Mouse (Mus musculus) c-Kit-positive CD71-negative TER-119-negative erythroid progenitor cells, embryonic 14.5 days (primary cell): ENCODE data around the gene Trim63.
"Not testable (repeated sequence)": the region's sequence is repeated elsewhere in the genome, so short reads cannot be mapped to it uniquely, and the experiment has no call there.

Source experiments
- DNase-seq: peaks from one replicate; pipeline ENCODE4 v3.0.0-alpha.2; 2013; ENCODE audit warnings: low read depth

The Trim63 gene

DNA sequence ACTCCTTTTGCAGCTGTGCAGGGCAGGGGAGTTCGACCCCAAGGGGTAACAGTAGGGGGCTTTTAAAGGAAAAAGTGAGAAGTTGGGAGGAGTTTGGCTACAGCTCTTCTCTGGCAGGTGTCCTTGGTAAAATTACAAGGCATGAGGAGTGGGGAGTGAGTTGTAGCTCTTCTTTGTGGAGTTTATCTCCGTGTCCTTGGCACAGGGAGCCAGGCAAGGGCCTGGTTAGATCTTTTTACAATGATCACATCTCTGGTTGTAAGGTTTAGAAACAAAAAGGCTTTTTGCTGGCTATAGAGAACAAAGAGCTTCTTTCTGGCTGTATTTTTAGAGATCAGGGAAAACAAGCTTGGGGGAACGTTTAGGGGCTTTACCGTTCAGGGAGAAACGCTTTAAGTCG is 26.3 kb downstream of the Trim63 start:
- not testable (repeated sequence) for DNase-seq

- DNase-seq = no peak
Measured at GRCm38 (mm10) chr4:134342213-134342779, 27.4 kb downstream of the Trim63 start.

DNA sequence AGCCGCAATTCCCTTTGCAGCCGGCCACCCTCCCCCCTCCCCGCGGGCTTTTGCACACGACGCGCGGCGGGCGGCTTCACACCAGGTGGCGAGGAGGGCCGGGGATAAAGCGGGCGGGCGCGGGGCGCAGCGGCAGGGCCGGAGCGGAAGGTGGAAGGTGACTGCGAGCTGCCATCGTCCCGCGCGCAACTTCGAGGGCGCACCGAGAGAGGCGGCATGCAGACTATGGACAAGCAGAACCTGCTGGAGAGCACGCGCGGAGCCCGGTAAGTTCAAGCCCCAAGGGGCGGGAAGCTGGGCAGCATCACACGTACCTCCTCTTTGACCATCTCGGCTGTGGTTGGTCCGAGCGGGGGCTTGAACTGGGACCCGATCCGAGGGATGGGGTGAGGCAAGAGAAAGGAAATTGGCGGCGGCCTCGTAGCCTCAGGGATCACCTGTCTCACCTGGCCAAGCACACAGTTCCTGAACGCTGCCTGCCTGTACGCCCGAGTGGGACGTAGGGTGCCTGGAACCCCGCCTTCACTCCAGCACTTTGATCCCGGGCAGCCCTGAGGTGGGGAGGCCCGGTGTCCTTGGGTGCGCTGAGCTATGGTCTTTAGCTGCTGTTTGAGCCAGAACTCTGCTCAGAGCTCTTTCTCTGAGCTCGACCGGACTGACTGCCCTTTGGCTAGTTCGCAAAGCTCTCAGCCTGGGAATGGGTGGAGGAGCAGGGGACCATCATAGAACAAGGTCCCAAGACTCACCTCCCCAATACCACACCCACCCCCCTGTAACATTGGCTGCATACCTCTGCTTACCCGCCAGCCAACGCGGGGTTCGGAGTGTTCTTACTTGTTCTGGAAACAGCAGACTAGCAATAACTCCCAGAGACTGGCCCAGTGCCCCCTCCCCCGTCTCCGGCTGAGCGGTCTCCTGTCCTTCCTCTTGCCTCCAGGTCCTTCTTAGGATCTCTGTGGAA is 28.4 kb downstream of the Trim63 start, which contains the start of gene Slc30a2:
Gene Slc30a2, plus strand, starts transcription at position 111 of the 961 bp plus-strand sequence.
- DNase-seq = no peak

DNA sequence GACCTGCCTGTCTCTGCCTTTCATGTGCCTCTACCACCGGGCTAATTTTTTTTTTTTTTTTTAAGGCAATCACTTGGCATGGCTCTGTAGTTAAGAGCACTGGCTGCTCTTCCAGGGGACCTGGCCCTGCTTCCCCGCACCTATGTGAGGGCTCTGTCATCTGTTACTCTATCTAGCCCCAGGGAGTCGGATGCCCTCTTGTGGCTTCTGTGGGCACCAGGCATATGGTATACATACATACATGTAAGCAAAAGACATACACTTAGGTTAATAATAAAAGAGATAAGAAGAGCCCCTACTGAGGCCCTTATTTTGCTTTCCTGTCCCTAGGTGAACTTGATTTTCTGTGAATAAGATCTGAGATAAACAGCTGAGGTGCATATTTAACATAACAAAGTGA is 29.7 kb downstream of the Trim63 start:
- no peak for DNase-seq

DNA sequence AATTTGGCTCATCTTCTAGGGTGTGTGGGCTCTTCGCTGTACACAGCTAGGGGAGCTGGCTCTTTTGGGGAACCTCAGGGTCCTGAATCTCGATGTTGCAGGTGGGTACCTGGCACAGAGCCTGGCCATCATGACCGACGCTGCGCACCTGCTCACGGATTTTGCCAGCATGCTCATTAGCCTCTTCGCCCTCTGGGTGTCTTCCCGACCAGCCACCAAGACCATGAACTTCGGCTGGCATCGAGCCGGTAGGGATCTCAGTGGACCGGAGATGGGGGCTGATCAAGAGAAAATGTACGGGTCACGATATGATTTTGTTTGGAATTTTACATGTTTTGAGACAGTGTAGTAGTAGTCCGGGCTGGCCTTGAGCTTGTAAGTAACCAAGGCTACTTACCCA is 30.9 kb downstream of the Trim63 start:
- no peak for DNase-seq

DNA sequence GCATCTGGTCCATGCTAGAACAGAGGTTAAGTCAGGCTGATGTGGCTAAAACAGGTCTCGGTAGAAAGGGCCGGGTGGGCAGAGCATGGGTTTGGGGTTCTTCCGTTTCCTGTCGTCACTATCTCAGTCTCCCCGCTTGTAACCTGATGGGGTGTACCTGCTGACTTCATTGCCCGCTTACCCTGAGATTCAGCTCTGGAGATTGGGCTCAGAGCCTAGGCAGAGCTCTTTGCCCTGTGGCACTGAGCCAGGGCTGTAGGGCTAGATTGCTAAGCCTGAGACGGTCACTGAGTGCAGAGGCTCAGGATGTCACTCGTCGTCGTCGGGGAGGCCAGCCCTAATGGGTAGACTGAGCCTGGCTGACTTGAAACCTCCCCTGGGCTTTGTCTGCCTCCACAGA is 33.2 kb downstream of the Trim63 start:
- DNase-seq = no peak

GRCm38 (mm10) chr4:134348545-134348944 is 33.6 kb downstream of the Trim63 start:
- no peak for DNase-seq

- DNase-seq = no peak
Measured at GRCm38 (mm10) chr4:134349829-134350228, 34.9 kb downstream of the Trim63 start.

DNA sequence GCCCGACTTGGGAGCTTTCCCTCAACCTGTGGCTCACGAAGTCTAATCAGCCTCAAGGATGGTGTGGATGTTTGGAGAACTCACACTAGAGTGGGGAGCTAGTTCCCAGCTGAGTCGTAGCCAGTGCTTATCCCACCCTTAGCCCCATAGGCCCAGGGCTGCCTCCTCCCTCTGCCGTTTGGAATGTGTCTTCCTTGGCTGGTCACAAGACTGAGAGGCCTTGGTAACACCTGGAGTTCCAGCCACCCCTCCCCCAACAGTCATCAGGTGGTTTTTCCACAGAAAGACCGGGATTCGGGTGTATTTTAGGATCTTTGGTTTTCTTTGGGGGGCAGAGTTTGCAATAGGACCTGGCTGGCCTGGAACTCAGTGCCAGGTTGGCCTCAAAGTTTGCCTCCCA is 35.7 kb downstream of the Trim63 start:
- DNase-seq = no peak

- DNase-seq = no peak
Measured at GRCm38 (mm10) chr4:134351329-134352260, 36.7 kb downstream of the Trim63 start.

GRCm38 (mm10) chr4:134352261-134352707 is 37.4 kb downstream of the Trim63 start:
- no peak for DNase-seq

DNA sequence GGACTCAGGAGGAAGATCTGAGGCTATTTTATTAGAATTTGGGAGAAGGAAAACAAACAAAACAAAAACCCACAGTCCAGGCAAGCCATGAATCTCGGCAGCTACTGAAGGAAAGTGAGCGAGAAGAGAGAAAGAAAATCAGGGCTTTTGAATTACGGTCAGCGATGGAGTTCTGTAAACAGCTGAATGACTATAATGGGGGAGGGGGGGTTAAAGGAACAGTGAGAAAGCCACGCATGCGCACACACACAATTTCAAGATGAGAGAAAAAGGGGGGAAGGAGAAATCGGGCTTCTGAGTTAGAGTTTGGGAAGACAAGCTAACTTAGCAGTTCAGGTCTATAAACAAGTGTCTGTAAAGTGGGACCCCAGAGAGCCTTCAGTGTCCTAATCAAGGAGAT is 38.0 kb downstream of the Trim63 start:
- no peak for DNase-seq

DNA sequence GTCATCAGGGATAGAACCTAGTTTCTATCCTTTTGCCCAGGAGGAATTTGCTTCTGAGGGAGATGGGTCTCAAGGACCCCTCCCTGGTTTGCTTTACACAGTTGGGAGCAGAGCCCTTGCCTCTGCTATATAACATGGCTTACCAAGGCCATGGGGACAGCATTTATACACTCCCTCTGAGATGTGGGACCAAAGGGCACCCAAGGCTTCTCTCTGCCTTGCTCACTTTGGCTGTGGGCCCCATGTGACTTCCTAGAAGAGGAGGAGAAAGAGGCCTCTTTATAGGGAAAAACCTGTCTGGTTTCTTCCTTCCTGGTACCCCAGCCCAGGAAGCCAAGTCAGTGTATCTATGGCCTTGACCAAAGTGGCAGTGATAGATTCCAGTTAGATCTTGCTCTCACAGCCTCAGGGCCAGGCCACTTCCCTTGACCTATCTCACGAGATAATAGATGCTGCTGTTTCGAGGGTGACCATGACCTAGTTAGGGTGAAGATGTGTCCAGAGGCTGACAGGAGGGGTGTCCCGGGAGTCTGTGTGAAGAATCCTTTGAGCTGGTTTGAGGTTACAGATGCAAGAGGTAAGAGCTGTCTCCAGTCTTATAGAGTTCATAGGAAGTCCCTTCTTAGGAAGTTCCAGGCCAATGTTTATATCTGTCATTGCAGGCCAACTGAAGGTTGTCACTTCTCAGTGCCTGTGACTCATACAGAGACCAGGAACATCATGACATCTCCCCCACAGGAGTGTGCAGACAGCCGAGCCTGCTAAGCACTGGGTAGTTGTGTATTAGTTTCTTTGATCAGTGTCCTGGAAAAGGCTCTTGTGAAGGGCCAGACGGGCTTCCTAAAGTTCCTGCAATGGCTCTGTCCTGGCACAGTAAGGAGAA is 38.8 kb downstream of the Trim63 start:
- no peak for DNase-seq

- DNase-seq = no peak
Measured at GRCm38 (mm10) chr4:134355841-134356452, 41.0 kb downstream of the Trim63 start.

GRCm38 (mm10) chr4:134356591-134357460 is 41.9 kb downstream of the Trim63 start:
- DNase-seq = peak; percentile 57

DNA sequence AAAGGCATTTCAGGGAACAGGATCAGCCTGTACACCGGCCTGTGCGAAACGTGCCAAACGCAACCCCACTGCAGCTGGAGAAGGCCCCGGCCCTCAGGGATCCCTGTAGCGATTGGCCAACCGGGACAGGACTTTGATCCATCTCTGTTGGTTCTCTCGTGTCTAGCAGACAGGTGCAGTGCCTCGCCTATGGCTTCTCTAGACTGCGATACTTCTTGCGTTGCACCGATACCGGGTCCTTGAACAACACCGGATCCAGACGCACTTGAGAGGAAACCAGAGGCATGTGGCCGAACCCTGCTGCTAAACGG is 42.5 kb downstream of the Trim63 start:
- DNase-seq = no peak

- no peak for DNase-seq
Measured at GRCm38 (mm10) chr4:134359649-134360048, 44.7 kb downstream of the Trim63 start.

DNA sequence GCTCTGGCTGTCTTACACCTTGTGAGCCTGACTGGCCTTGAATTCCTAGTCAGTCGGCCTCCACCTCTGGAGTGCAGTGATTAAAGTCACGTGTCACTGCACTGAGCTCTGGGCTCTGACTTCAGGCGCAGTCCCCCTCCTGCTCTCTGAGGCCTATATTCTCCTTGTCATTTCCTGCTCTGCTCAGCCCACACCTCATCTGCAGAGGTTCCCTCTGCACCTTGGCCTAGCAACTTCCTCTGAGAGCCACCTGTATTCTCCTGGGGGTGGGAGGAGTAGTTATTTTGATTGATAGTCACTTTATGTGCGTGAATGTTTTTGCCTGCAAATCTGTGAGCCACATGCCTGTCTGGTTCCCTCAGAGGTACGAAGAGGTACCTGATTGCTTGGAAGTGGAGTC is 46.3 kb downstream of the Trim63 start:
- DNase-seq = no peak

DNA sequence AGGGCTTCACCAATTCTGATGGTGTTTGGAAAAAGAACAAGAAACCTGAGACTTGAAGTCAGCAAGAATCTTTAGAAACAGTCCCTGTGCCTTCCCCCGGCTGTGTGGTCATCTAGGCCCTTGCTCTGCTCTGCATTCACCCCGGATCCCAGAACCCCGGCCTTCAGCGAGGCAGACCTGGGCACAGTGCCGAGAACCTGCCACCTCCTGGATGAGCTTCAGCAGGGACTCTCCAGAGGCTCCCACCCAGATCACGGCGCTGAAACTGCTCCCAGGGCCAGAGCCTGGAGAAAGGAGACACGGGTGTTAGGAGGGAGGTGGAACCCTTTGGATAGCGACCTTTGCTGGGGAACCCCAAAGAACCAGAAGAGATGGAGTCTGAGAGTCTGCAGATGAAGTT is 47.2 kb downstream of the Trim63 start:
- no peak for DNase-seq

DNA sequence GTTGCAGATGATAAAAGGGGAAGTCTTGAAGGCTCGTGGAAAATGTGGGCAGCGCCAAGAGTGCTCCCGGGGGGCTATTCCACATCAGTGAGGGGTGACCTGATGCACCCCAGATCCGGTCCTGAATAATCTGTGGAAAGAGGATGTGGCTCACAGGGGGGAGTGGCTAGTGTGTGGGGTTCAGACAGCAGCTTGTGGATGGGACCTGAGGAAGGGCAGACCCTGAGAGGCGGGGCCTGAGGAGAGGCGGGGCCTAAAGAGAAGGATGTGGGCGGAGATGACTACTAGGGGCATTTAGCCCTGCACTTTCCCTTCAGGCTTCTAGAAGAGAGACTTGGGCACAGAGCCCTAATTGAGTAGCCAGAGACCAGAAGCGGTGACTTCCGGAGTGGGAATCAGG is 47.7 kb downstream of the Trim63 start:
- DNase-seq = peak; percentile 38
